Mouse (Mus musculus) embryonic facial prominence, embryonic 12.5 days (tissue): ENCODE data around the gene Bcam. TPM values are rescaled to one million over a fixed set of nuclear protein-coding genes. Genes with fewer than 3 reads are reported as not detected.
"Not testable (repeated sequence)": the region's sequence is repeated elsewhere in the genome, so short reads cannot be mapped to it uniquely, and the experiment has no call there.

ENCODE experiments used
- ATAC-seq: fragments of 200-750 bp; cut with Nextera tagmentation; 2 replicates; pipeline ENCODE4 v1.8.0; 2017; ENCODE audit not compliant: insufficient number of reproducible peaks, insufficient read depth, low FRiP score, low TSS enrichment
- H3K27ac ChIP-seq: fragments of 300-500 bp; sonication (generic); 2 replicates; pipeline ENCODE4 v1.5.1; 2016; ENCODE audit warnings: mild to moderate bottlenecking
- H3K27me3 ChIP-seq: fragments of 300-500 bp; sonication (generic); 2 replicates; pipeline ENCODE4 v1.6.1; 2016; ENCODE audit warnings: mild to moderate bottlenecking, moderate library complexity
- H3K36me3 ChIP-seq: fragments of 300-500 bp; sonication (generic); 2 replicates; pipeline ENCODE4 v1.6.1; 2016; ENCODE audit warnings: mild to moderate bottlenecking
- H3K4me1 ChIP-seq: fragments of 300-500 bp; sonication (generic); 2 replicates; pipeline ENCODE4 v1.6.1; 2016
- H3K4me2 ChIP-seq: fragments of 300-500 bp; sonication (generic); replicated peaks from 2 replicates; pipeline ENCODE4 v1.6.1; 2016; ENCODE audit warnings: mild to moderate bottlenecking, moderate library complexity
- H3K4me3 ChIP-seq: fragments of 300-500 bp; sonication (generic); 2 replicates; pipeline ENCODE4 v1.5.1; 2016; ENCODE audit warnings: mild to moderate bottlenecking
- H3K9ac ChIP-seq: fragments of 300-500 bp; sonication (generic); 2 replicates; pipeline ENCODE4 v1.6.1; 2016; ENCODE audit warnings: mild to moderate bottlenecking, moderate library complexity
- H3K9me3 ChIP-seq: fragments of 300-500 bp; sonication (generic); 2 replicates; pipeline ENCODE4 v1.6.1; 2016; ENCODE audit warnings: mild to moderate bottlenecking, moderate library complexity
- WGBS: fragments of 180-500 bp; shearing (Covaris S2); methylation state at CpG from one replicate; pipeline ENCODE4 v1.1.7; 2016; 5-methylcytosine and 5-hydroxymethylcytosine counted together
- polyA plus RNA-seq: library from polyadenylated mRNA; unstranded; fragments of >200 nt; fragmentation: Nextera tagmentation; extraction: Ambion mirVana; gene quantifications from 2 replicates; pipeline ENCODE4 v1.2.1, GENCODE M21; 2016

The Bcam gene
- polyA plus RNA-seq, 1 experiment from 2014 or later, result 62.3 TPM

- ATAC-seq, result no peak
- Histone ChIP-seq H3K27ac (no peak overlapping the region), H3K4me2 (no peak overlapping the region), H3K4me1 (no peaks in the 10 kb centered on the region), H3K36me3 (no peaks in the 10 kb centered on the region), H3K27me3 (no peaks in the 10 kb centered on the region), H3K4me3 (no peak overlapping the region), H3K9ac (no peak overlapping the region), H3K9me3 (no peaks in the 10 kb centered on the region)
- WGBS, result 12% methylated on average over 7 of the region's 7 CpGs
Observed at GRCm38 (mm10) chr7:19802995-19803394, 32.2 kb upstream of the Bcam start.

- Histone ChIP-seq H3K4me3 (no peak overlapping the region), H3K27me3 (peaks cover 18% of the 10 kb centered on the region), H3K27ac (no peak overlapping the region), H3K36me3 (no peaks in the 10 kb centered on the region), H3K4me1 (no peaks in the 10 kb centered on the region), H3K9me3 (no peaks in the 10 kb centered on the region), H3K9ac (no peak overlapping the region), H3K4me2 (no peak overlapping the region)
- ATAC-seq, result no peak
- 18% methylated on average over 2 of the region's 2 CpGs for WGBS
Observed at GRCm38 (mm10) chr7:19800764-19801163, 29.9 kb upstream of the Bcam start.

GRCm38 (mm10) chr7:19796697-19797588 lies 26.1 kb upstream of the Bcam start, which contains the start of gene Cblc:
Gene Cblc, minus strand, starts transcription at chr7:19796809.
- Histone ChIP-seq H3K9me3 (no peaks in the 10 kb centered on the region), H3K4me3 (peak within 1 kb of the TSS; percentile 20; the same call in 1 of the 2 replicates), H3K27ac (0 out of 2 replicates have a peak within 1 kb of the TSS, but pooled peaks have one; percentile 2), H3K4me2 (peak within 1 kb of the TSS; percentile 39), H3K27me3 (peaks cover 27% of the 10 kb centered on the region), H3K4me1 (no peaks in the 10 kb centered on the region), H3K36me3 (no peaks in the 10 kb centered on the region), H3K9ac (no peak within 1 kb of the TSS)
- ATAC-seq, result peak; percentile 61; the same call in 1 of the 2 replicates
- 2% methylated on average over 32 of the region's 32 CpGs for WGBS

- H3K27ac ChIP-seq, result 0 out of 2 replicates have a peak overlapping the region, but pooled peaks have one; percentile 2
- no peak overlapping the region for H3K9ac ChIP-seq
- 9% methylated on average over 18 of the region's 18 CpGs for WGBS
- H3K36me3 ChIP-seq, result no peaks in the 10 kb centered on the region
- H3K4me3 ChIP-seq, result peak overlapping the region; percentile 20; the same call in 1 of the 2 replicates
- peaks cover 27% of the 10 kb centered on the region for H3K27me3 ChIP-seq
- H3K9me3 ChIP-seq, result no peaks in the 10 kb centered on the region
- H3K4me1 ChIP-seq, result no peaks in the 10 kb centered on the region
- no peak for ATAC-seq
- H3K4me2 ChIP-seq, result peak overlapping the region; percentile 39
Observed at GRCm38 (mm10) chr7:19796254-19796653, 25.4 kb upstream of the Bcam start.

GRCm38 (mm10) chr7:19795236-19795635 lies 24.4 kb upstream of the Bcam start:
- WGBS, result 83% methylated on average over 2 of the region's 2 CpGs
- Histone ChIP-seq H3K27me3 (peaks cover 33% of the 10 kb centered on the region), H3K4me2 (no peak overlapping the region), H3K27ac (no peak overlapping the region), H3K9ac (no peak overlapping the region), H3K9me3 (no peaks in the 10 kb centered on the region), H3K36me3 (no peaks in the 10 kb centered on the region), H3K4me3 (no peak overlapping the region), H3K4me1 (no peaks in the 10 kb centered on the region)
- ATAC-seq, result no peak

- Histone ChIP-seq H3K9ac (no peak overlapping the region), H3K27me3 (peaks cover 34% of the 10 kb centered on the region), H3K4me2 (no peak overlapping the region), H3K4me3 (no peak overlapping the region), H3K4me1 (0 out of 2 replicates have a peak, but pooled peaks cover 3% of the 10 kb centered on the region), H3K27ac (no peak overlapping the region), H3K9me3 (no peaks in the 10 kb centered on the region), H3K36me3 (no peaks in the 10 kb centered on the region)
- WGBS, result 87% methylated on average over 19 of the region's 19 CpGs
- no peak for ATAC-seq
Observed at GRCm38 (mm10) chr7:19792701-19793630, 22.1 kb upstream of the Bcam start.

GRCm38 (mm10) chr7:19791504-19791903 lies 20.7 kb upstream of the Bcam start:
- H3K4me2 ChIP-seq, ATAC-seq, H3K9ac ChIP-seq, H3K36me3 ChIP-seq, H3K4me3 ChIP-seq, H3K4me1 ChIP-seq, H3K27ac ChIP-seq, H3K9me3 ChIP-seq: not testable (repeated sequence)
- H3K27me3 ChIP-seq, result peaks cover 23% of the 10 kb centered on the region
- WGBS, result 82% methylated on average over 2 of the region's 2 CpGs

GRCm38 (mm10) chr7:19789904-19790347 lies 19.1 kb upstream of the Bcam start:
- Histone ChIP-seq H3K9ac (no peak overlapping the region), H3K9me3 (0 out of 2 replicates have a peak, but pooled peaks cover 3% of the 10 kb centered on the region), H3K36me3 (no peaks in the 10 kb centered on the region), H3K4me3 (peak overlapping the region; percentile 27), H3K27ac (no peak overlapping the region), H3K27me3 (peaks cover 9% of the 10 kb centered on the region), H3K4me2 (peak overlapping the region; percentile 59), H3K4me1 (0 out of 2 replicates have a peak, but pooled peaks cover 6% of the 10 kb centered on the region)
- no peak for ATAC-seq
- WGBS, result under 1% methylated on average over 19 of the region's 19 CpGs

- 46% methylated on average over 12 of the region's 12 CpGs for WGBS
- ATAC-seq, result no peak
- Histone ChIP-seq H3K27me3 (peaks cover 6% of the 10 kb centered on the region; the same call in 1 of the 2 replicates), H3K9ac (no peak overlapping the region), H3K4me2 (no peak overlapping the region), H3K27ac (no peak overlapping the region), H3K4me1 (0 out of 2 replicates have a peak, but pooled peaks cover 6% of the 10 kb centered on the region), H3K4me3 (no peak overlapping the region), H3K9me3 (0 out of 2 replicates have a peak, but pooled peaks cover 6% of the 10 kb centered on the region), H3K36me3 (no peaks in the 10 kb centered on the region)
Observed at GRCm38 (mm10) chr7:19785874-19786458, 15.2 kb upstream of the Bcam start.

GRCm38 (mm10) chr7:19784764-19785535 lies 14.1 kb upstream of the Bcam start:
- Histone ChIP-seq H3K9me3 (0 out of 2 replicates have a peak, but pooled peaks cover 6% of the 10 kb centered on the region), H3K9ac (no peak overlapping the region), H3K27me3 (no peaks in the 10 kb centered on the region), H3K4me2 (no peak overlapping the region), H3K36me3 (no peaks in the 10 kb centered on the region), H3K27ac (no peak overlapping the region), H3K4me1 (0 out of 2 replicates have a peak, but pooled peaks cover 6% of the 10 kb centered on the region), H3K4me3 (no peak overlapping the region)
- ATAC-seq, result no peak
- 33% methylated on average over 11 of the region's 11 CpGs for WGBS
